ENCODE assay signal across 8 mouse cellular contexts in the genomic region with DNA sequence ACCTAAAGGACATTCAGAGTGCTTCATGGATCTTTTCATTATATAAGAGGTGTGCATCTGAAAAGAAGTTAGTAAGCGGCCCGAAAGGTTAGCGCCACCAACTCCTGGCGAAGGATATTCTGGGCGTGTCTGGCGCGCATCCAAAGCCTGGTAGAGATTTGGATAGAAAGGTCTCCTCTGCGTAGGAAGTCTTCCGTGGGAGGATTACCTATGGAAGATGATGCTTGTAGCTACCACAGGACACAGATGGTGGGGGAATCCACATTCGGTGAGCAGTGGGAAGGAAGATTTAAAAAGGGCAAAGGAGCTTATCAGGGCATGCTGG. TPM values are rescaled to one million over a fixed set of nuclear protein-coding genes. Genes with fewer than 3 reads are reported as not detected.
DNase-seq lines count a peak whose midpoint lies in the region; ATAC-seq lines count a peak whose summit lies in the region.

No protein-coding gene starts in this region.

- H3K27ac ChIP-seq in heart, embryonic 11.5 days (ENCODE audit: low read depth, low read length): peak overlapping the region; percentile 46; the same call in 1 of the 2 replicates
- H3K27ac ChIP-seq in intestine, embryonic 16.5 days (ENCODE audit: low read length): no peak overlapping the region
- peak overlapping the region; percentile 83 for H3K27ac ChIP-seq in midbrain, embryonic 10.5 days (replicated peaks)

- H3K36me3 ChIP-seq in heart, embryonic 11.5 days (ENCODE audit: control insufficient read depth, insufficient read depth, low read length): 0 out of 2 replicates have a peak, but pooled peaks cover 3% of the 10 kb centered on the region
- peaks cover 38% of the 10 kb centered on the region for H3K36me3 ChIP-seq in erythroblast, embryonic 14.5 days (ENCODE audit: control insufficient read depth)
- H3K36me3 ChIP-seq in intestine, embryonic 16.5 days (ENCODE audit: control insufficient read depth, insufficient read depth, low read length): no peaks in the 10 kb centered on the region
- H3K36me3 ChIP-seq in midbrain, embryonic 10.5 days: peaks cover 26% of the 10 kb centered on the region

- peak overlapping the region; percentile 78 for H3K9ac ChIP-seq in heart, embryonic 11.5 days (ENCODE audit: low read depth, low read length)
- H3K9ac ChIP-seq in intestine, embryonic 16.5 days (ENCODE audit: low read depth, low read length): peak overlapping the region; percentile 75

- H3K4me3 ChIP-seq in heart, embryonic 11.5 days (ENCODE audit: low read depth, low read length): peak overlapping the region; percentile 83
- H3K4me3 ChIP-seq in erythroblast, embryonic 14.5 days (replicated peaks): peak overlapping the region; percentile 85
- peak overlapping the region; percentile 83 for H3K4me3 ChIP-seq in intestine, embryonic 16.5 days (ENCODE audit: low read length)
- peak overlapping the region; percentile 78 for H3K4me3 ChIP-seq in midbrain, embryonic 10.5 days

- H3K9me3 ChIP-seq in heart, embryonic 11.5 days (replicated peaks; ENCODE audit: control insufficient read depth, low read length): no peaks in the 10 kb centered on the region
- H3K9me3 ChIP-seq in erythroblast, embryonic 14.5 days (ENCODE audit: control insufficient read depth, low read length): no peaks in the 10 kb centered on the region
- H3K9me3 ChIP-seq in intestine, embryonic 16.5 days (ENCODE audit: control insufficient read depth, low read length): no peaks in the 10 kb centered on the region
- no peaks in the 10 kb centered on the region for H3K9me3 ChIP-seq in midbrain, embryonic 10.5 days (replicated peaks)

- 3% methylated on average over 10 of the region's 10 CpGs for WGBS in heart, embryonic 11.5 days (ENCODE audit: insufficient replicate concordance)
- 3% methylated on average over 10 of the region's 10 CpGs for WGBS in intestine, embryonic 16.5 days
- 4% methylated on average over 10 of the region's 10 CpGs for WGBS in midbrain, embryonic 10.5 days

- ATAC-seq in heart, embryonic 11.5 days (replicated peaks; ENCODE audit: insufficient number of reproducible peaks, low FRiP score, low TSS enrichment): no peak
- no peak for ATAC-seq in intestine, embryonic 16.5 days

- no peaks in the 10 kb centered on the region for H3K27me3 ChIP-seq in heart, embryonic 11.5 days (ENCODE audit: control insufficient read depth, insufficient read depth, low read length)
- H3K27me3 ChIP-seq in erythroblast, embryonic 14.5 days (ENCODE audit: control insufficient read depth): no peaks in the 10 kb centered on the region
- no peaks in the 10 kb centered on the region for H3K27me3 ChIP-seq in intestine, embryonic 16.5 days (replicated peaks; ENCODE audit: control insufficient read depth, insufficient read depth, low read length)
- H3K27me3 ChIP-seq in midbrain, embryonic 10.5 days (ENCODE audit: low read depth, poor library complexity, severe bottlenecking): no peaks in the 10 kb centered on the region

- H3K4me1 ChIP-seq in heart, embryonic 11.5 days (ENCODE audit: control insufficient read depth, insufficient read depth, low read length): 0 out of 2 replicates have a peak, but pooled peaks cover 6% of the 10 kb centered on the region
- H3K4me1 ChIP-seq in erythroblast, embryonic 14.5 days (ENCODE audit: control insufficient read depth): peaks cover 58% of the 10 kb centered on the region
- H3K4me1 ChIP-seq in intestine, embryonic 16.5 days (ENCODE audit: control insufficient read depth, insufficient read depth, low read length): peaks cover 6% of the 10 kb centered on the region
- peaks cover 15% of the 10 kb centered on the region for H3K4me1 ChIP-seq in midbrain, embryonic 10.5 days

- peak overlapping the region; percentile 77 for H3K4me2 ChIP-seq in heart, embryonic 11.5 days
- peak overlapping the region; percentile 81 for H3K4me2 ChIP-seq in intestine, embryonic 16.5 days (ENCODE audit: low read depth, low read length)

- DNase-seq in heart, postnatal 36 days: no peak
- peak; percentile 66 for DNase-seq in MN1 (ENCODE audit: low spot score)
- DNase-seq in midbrain, embryonic 10.5 days (ENCODE audit: low spot score): no peak
- DNase-seq in embryo, embryonic 10 days (ENCODE audit: low spot score): no peak
- DNase-seq in thymus, postnatal 25 days: no peak

- intact Hi-C loops in heart, postnatal 36 days (cut with DNase I): loop anchor here (10.0 kb wide), 1 partner anchor 392 kb away; no protein-coding TSS in a partner anchor

RNA-seq across cellular contexts. Expression of a gene that starts 0.6 kb away (rescaled TPM):
- 14.9 and 18.4 TPM in 2 replicates for polyA plus RNA-seq in heart, embryonic 11.5 days (2014; fragmentation: Nextera tagmentation; extraction: Ambion mirVana)
- total RNA-seq in heart, postnatal 36 days (2021): 1 to 10 TPM; 1.1 to 1.8 TPM
- 2.4 and 3.1 TPM in 2 replicates for polyA plus RNA-seq in erythroblast, embryonic 14.5 days (2012)
- 9.0 and 12.7 TPM in 2 replicates for polyA plus RNA-seq in intestine, embryonic 16.5 days (2015; fragmentation: Nextera tagmentation; extraction: Ambion mirVana)
- 30.2 and 30.5 TPM in 2 replicates for polyA plus RNA-seq in midbrain, embryonic 10.5 days (2016; fragmentation: Nextera tagmentation; extraction: Ambion mirVana)
